Mouse (Mus musculus): ENCODE results near the gene Slc6a16.

DNA sequence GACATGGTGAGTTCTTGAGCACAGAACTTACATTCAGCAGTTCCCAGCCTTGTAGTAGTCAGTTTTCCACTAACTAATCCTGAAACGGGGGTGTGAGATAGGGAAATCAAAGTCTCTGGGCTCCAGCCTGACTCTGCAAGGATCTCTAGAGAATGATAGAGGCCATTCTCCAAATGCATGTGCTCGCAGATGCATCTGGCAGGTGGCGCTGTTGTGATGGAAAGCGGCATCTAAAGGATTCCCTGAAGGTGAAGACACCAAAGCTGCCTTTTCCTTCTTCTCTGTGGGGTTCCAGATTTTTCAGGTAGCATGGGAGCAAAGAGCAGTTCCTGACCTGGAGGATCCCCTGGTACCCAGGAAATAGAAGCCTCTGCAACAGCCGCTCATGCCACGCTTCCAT lies 59.4 kb downstream of the Slc6a16 start:
- TF ChIP-seq CTCF (IDR thresholded peaks at IDR 0.05; ENCODE audit: low read depth, low read length) (no peak; the same call in 1 of the 2 replicates), GATA2 (IDR thresholded peaks at IDR 0.05; ENCODE audit: borderline replicate concordance, low read depth, low read length) (no peak), GATA1 (IDR thresholded peaks at IDR 0.05; ENCODE audit: borderline replicate concordance, low read length) (no peak), TAL1 (conservative IDR thresholded peaks at IDR 0.05; ENCODE audit: low read depth, low read length) (no peak)

Measured in G1E (cell line).